Mouse (Mus musculus): Measurements from ENCODE around the gene D130043K22Rik. TPM values are rescaled to one million over a fixed set of nuclear protein-coding genes. Genes with fewer than 3 reads are reported as not detected.

Gene D130043K22Rik
- total and polyA plus RNA-seq, 2 experiments from 2014 or later: 6.1 to 13.0 TPM

GRCm38 (mm10) chr13:24880704-24881103 lies 35.8 kb downstream of the D130043K22Rik start:
- ATAC-seq (no peak), DNase-seq (ENCODE audit: low spot score) (no peak)
- Histone ChIP-seq H3K27ac (no peak overlapping the region), H3K27me3 (ENCODE audit: insufficient read depth, low read length) (no peaks in the 10 kb centered on the region), H3K36me3 (ENCODE audit: insufficient read depth, low read length) (no peaks in the 10 kb centered on the region), H3K9ac (replicated peaks; ENCODE audit: low read length) (no peak overlapping the region), H3K4me3 (ENCODE audit: low read length) (no peak overlapping the region), H3K9me3 (ENCODE audit: low read length) (no peaks in the 10 kb centered on the region), H3K4me2 (ENCODE audit: low read depth, low read length) (no peak overlapping the region), H3K4me1 (ENCODE audit: insufficient read depth, low read length) (no peaks in the 10 kb centered on the region)
- TF ChIP-seq CTCF (IDR thresholded peaks at IDR 0.05; ENCODE audit: low read depth): no peak
- WGBS: 91% methylated on average over 5 of the region's 5 CpGs

GRCm38 (mm10) chr13:24882411-24882810 lies 37.5 kb downstream of the D130043K22Rik start:
- TF ChIP-seq CTCF (IDR thresholded peaks at IDR 0.05; ENCODE audit: low read depth): no peak
- Histone ChIP-seq H3K4me3 (ENCODE audit: low read length) (no peak overlapping the region), H3K27ac (no peak overlapping the region), H3K4me2 (ENCODE audit: low read depth, low read length) (no peak overlapping the region), H3K27me3 (ENCODE audit: insufficient read depth, low read length) (no peaks in the 10 kb centered on the region), H3K9ac (replicated peaks; ENCODE audit: low read length) (no peak overlapping the region), H3K9me3 (ENCODE audit: low read length) (no peaks in the 10 kb centered on the region), H3K4me1 (ENCODE audit: insufficient read depth, low read length) (no peaks in the 10 kb centered on the region), H3K36me3 (ENCODE audit: insufficient read depth, low read length) (no peaks in the 10 kb centered on the region)
- WGBS: 95% methylated on average over 6 of the region's 6 CpGs
- ATAC-seq (no peak), DNase-seq (ENCODE audit: low spot score) (no peak)

- H3K27ac ChIP-seq: no peak overlapping the region
- 0 out of 2 replicates have a peak, but pooled peaks have one; percentile 40 for ATAC-seq
- H3K9ac ChIP-seq (replicated peaks; ENCODE audit: low read length): no peak overlapping the region
- no peak overlapping the region for H3K4me3 ChIP-seq (ENCODE audit: low read length)
- 54% methylated on average over 1 of the region's 1 CpGs for WGBS
- H3K27me3 ChIP-seq (ENCODE audit: insufficient read depth, low read length): no peaks in the 10 kb centered on the region
- no peaks in the 10 kb centered on the region for H3K9me3 ChIP-seq (ENCODE audit: low read length)
- H3K4me1 ChIP-seq (ENCODE audit: insufficient read depth, low read length): no peaks in the 10 kb centered on the region
- H3K36me3 ChIP-seq (ENCODE audit: insufficient read depth, low read length): no peaks in the 10 kb centered on the region
- DNase-seq (ENCODE audit: low spot score): peak; percentile 2
- TF ChIP-seq CTCF (IDR thresholded peaks at IDR 0.05; ENCODE audit: low read depth): no peak
- no peak overlapping the region for H3K4me2 ChIP-seq (ENCODE audit: low read depth, low read length)
These were observed 44.6 kb downstream of the D130043K22Rik start for GRCm38 (mm10) chr13:24889554-24889953.

GRCm38 (mm10) chr13:24892516-24892915 lies 47.6 kb downstream of the D130043K22Rik start:
- no peak for ATAC-seq
- Histone ChIP-seq H3K36me3 (ENCODE audit: insufficient read depth, low read length) (no peaks in the 10 kb centered on the region), H3K9ac (replicated peaks; ENCODE audit: low read length) (no peak overlapping the region), H3K4me3 (ENCODE audit: low read length) (no peak overlapping the region), H3K27me3 (ENCODE audit: insufficient read depth, low read length) (no peaks in the 10 kb centered on the region), H3K9me3 (ENCODE audit: low read length) (no peaks in the 10 kb centered on the region), H3K4me1 (ENCODE audit: insufficient read depth, low read length) (no peaks in the 10 kb centered on the region), H3K27ac (no peak overlapping the region), H3K4me2 (ENCODE audit: low read depth, low read length) (no peak overlapping the region)
- 91% methylated on average over 3 of the region's 3 CpGs for WGBS
- DNase-seq (ENCODE audit: low spot score): no peak
- no peak for TF ChIP-seq CTCF (IDR thresholded peaks at IDR 0.05; ENCODE audit: low read depth)

GRCm38 (mm10) chr13:24893880-24894279 lies 48.9 kb downstream of the D130043K22Rik start:
- Histone ChIP-seq H3K4me2 (ENCODE audit: low read depth, low read length) (no peak overlapping the region), H3K9ac (replicated peaks; ENCODE audit: low read length) (no peak overlapping the region)
- 93% methylated on average over 2 of the region's 2 CpGs for WGBS

GRCm38 (mm10) chr13:24901916-24902315 lies 57.0 kb downstream of the D130043K22Rik start:
- Histone ChIP-seq H3K4me2 (ENCODE audit: low read depth, low read length) (no peak overlapping the region), H3K4me3 (ENCODE audit: low read length) (no peak overlapping the region), H3K9me3 (ENCODE audit: low read length) (no peaks in the 10 kb centered on the region), H3K36me3 (ENCODE audit: insufficient read depth, low read length) (peaks cover 3% of the 10 kb centered on the region; the same call in 1 of the 2 replicates), H3K27ac (no peak overlapping the region), H3K27me3 (ENCODE audit: insufficient read depth, low read length) (no peaks in the 10 kb centered on the region), H3K4me1 (ENCODE audit: insufficient read depth, low read length) (no peaks in the 10 kb centered on the region), H3K9ac (replicated peaks; ENCODE audit: low read length) (no peak overlapping the region)
- no peak for TF ChIP-seq CTCF (IDR thresholded peaks at IDR 0.05; ENCODE audit: low read depth)
- WGBS: 86% methylated on average over 2 of the region's 2 CpGs
- ATAC-seq: no peak
- no peak for DNase-seq (ENCODE audit: low spot score)

More at GRCm38 (mm10) chr13:24893880-24894279, 48.9 kb downstream of the D130043K22Rik start:
- Histone ChIP-seq H3K4me3 (ENCODE audit: low read length) (no peak overlapping the region), H3K36me3 (ENCODE audit: insufficient read depth, low read length) (no peaks in the 10 kb centered on the region), H3K9me3 (ENCODE audit: low read length) (no peaks in the 10 kb centered on the region), H3K27ac (no peak overlapping the region), H3K4me1 (ENCODE audit: insufficient read depth, low read length) (no peaks in the 10 kb centered on the region), H3K27me3 (ENCODE audit: insufficient read depth, low read length) (no peaks in the 10 kb centered on the region)
- no peak for DNase-seq (ENCODE audit: low spot score)
- TF ChIP-seq CTCF (IDR thresholded peaks at IDR 0.05; ENCODE audit: low read depth): no peak
- no peak for ATAC-seq

- H3K36me3 ChIP-seq (ENCODE audit: insufficient read depth, low read length): peaks cover 3% of the 10 kb centered on the region; the same call in 1 of the 2 replicates
- H3K4me3 ChIP-seq (ENCODE audit: low read length): no peak overlapping the region
- no peak overlapping the region for H3K4me2 ChIP-seq (ENCODE audit: low read depth, low read length)
- no peak overlapping the region for H3K27ac ChIP-seq
- no peak for TF ChIP-seq CTCF (IDR thresholded peaks at IDR 0.05; ENCODE audit: low read depth)
- WGBS: 74% methylated on average over 6 of the region's 6 CpGs
- ATAC-seq (no peak), DNase-seq (ENCODE audit: low spot score) (no peak)
- H3K9me3 ChIP-seq (ENCODE audit: low read length): no peaks in the 10 kb centered on the region
- H3K9ac ChIP-seq (replicated peaks; ENCODE audit: low read length): no peak overlapping the region
- no peaks in the 10 kb centered on the region for H3K4me1 ChIP-seq (ENCODE audit: insufficient read depth, low read length)
- no peaks in the 10 kb centered on the region for H3K27me3 ChIP-seq (ENCODE audit: insufficient read depth, low read length)
These were observed 58.5 kb downstream of the D130043K22Rik start for GRCm38 (mm10) chr13:24903412-24903811.

Data from hindbrain, postnatal 0 days (tissue).